Mouse (Mus musculus) heart, postnatal 36 days (tissue): ENCODE data around the gene Nt5c. TPM values are rescaled to one million over a fixed set of nuclear protein-coding genes. Genes with fewer than 3 reads are reported as not detected.
"Not testable (repeated sequence)": the region's sequence is repeated elsewhere in the genome, so short reads cannot be mapped to it uniquely, and the experiment has no call there.

Source experiments
- DNase-seq, 2 experiments: peaks; one replicate each; pipeline ENCODE4 v3.0.0; 2021 to 2022
- intact Hi-C: fragments of 180-260 bp; cut with DNase I; formaldehyde crosslinking; loops from one replicate; pipeline ENCODE4 v1.15.1; 2025
- total RNA-seq, 2 experiments: library from RNA; stranded (reverse); gene quantifications; 2 replicates each; pipeline ENCODE4 v1.2.3; 2021

Gene Nt5c
- total RNA-seq, 2 experiments from 2014 or later = 13.1 to 14.2 TPM

GRCm38 (mm10) chr11:115475758-115476237, 15.9 kb downstream of the Nt5c start:
- intact Hi-C loops = no loop called here
- no peak for DNase-seq

- intact Hi-C loops = no loop called here
Observed at GRCm38 (mm10) chr11:115475025-115475757, 16.5 kb downstream of the Nt5c start, which contains the start of gene Armc7. TSS of gene Armc7 (plus strand) at chr11:115475667.

GRCm38 (mm10) chr11:115473626-115474275, 17.9 kb downstream of the Nt5c start:
- DNase-seq = peak; percentile 94 to 99
- intact Hi-C loops = loop anchor here (1.0 kb wide), 2 partner anchors 45 to 115 kb away; no protein-coding TSS in a partner anchor

More at GRCm38 (mm10) chr11:115475025-115475757, 16.5 kb downstream of the Nt5c start, which contains the start of gene Armc7:
- peak; percentile 95 to 96 for DNase-seq

- intact Hi-C loops = no loop called here
- no peak for DNase-seq
Observed at GRCm38 (mm10) chr11:115472183-115472582, 19.5 kb downstream of the Nt5c start.

- DNase-seq = no peak
- intact Hi-C loops = loop anchor here (10.0 kb wide), 1 partner anchor 262 kb away; no protein-coding TSS in a partner anchor
Observed at GRCm38 (mm10) chr11:115467217-115467618, 24.4 kb downstream of the Nt5c start.

- intact Hi-C loops = loop anchor here (10.0 kb wide), 1 partner anchor 260 kb away; no protein-coding TSS in a partner anchor
- DNase-seq = no peak
Observed at GRCm38 (mm10) chr11:115464851-115465250, 26.8 kb downstream of the Nt5c start.

- intact Hi-C loops = loop anchor here (10.0 kb wide), 1 partner anchor 259 kb away; no protein-coding TSS in a partner anchor
- DNase-seq = no peak
Observed at GRCm38 (mm10) chr11:115463397-115463796, 28.3 kb downstream of the Nt5c start.

GRCm38 (mm10) chr11:115462243-115462891, 29.3 kb downstream of the Nt5c start, which contains the start of gene Slc16a5:
TSS of gene Slc16a5 (plus strand) at chr11:115462474.
- no peak for DNase-seq
- intact Hi-C loops = loop anchor here (10.0 kb wide), 1 partner anchor 258 kb away; no protein-coding TSS in a partner anchor

GRCm38 (mm10) chr11:115461846-115462242, 29.8 kb downstream of the Nt5c start:
- no peak for DNase-seq

GRCm38 (mm10) chr11:115460976-115461375, 30.7 kb downstream of the Nt5c start:
- intact Hi-C loops = loop anchor here (10.0 kb wide), 1 partner anchor 256 kb away; no protein-coding TSS in a partner anchor
- DNase-seq = no peak

More at GRCm38 (mm10) chr11:115461846-115462242, 29.8 kb downstream of the Nt5c start:
- intact Hi-C loops = loop anchor here (10.0 kb wide), 1 partner anchor 257 kb away; no protein-coding TSS in a partner anchor

- intact Hi-C loops = no loop called here
- DNase-seq = no peak
Observed at GRCm38 (mm10) chr11:115457405-115457804, 34.3 kb downstream of the Nt5c start.

- intact Hi-C loops = no loop called here
- DNase-seq = no peak
Observed at GRCm38 (mm10) chr11:115456182-115456581, 35.5 kb downstream of the Nt5c start.

- intact Hi-C loops = no loop called here
- no peak for DNase-seq
Observed at GRCm38 (mm10) chr11:115455619-115456018, 36.0 kb downstream of the Nt5c start.

- DNase-seq, intact Hi-C loops: not testable (repeated sequence)
Observed at GRCm38 (mm10) chr11:115454822-115455221, 36.8 kb downstream of the Nt5c start.

GRCm38 (mm10) chr11:115453306-115453705, 38.4 kb downstream of the Nt5c start:
- intact Hi-C loops = no loop called here
- no peak for DNase-seq

GRCm38 (mm10) chr11:115452281-115452860, 39.3 kb downstream of the Nt5c start:
- DNase-seq = no peak
- intact Hi-C loops = no loop called here

GRCm38 (mm10) chr11:115451781-115452241, 39.9 kb downstream of the Nt5c start:
- DNase-seq = no peak
- intact Hi-C loops = no loop called here

- intact Hi-C loops = no loop called here
- no peak for DNase-seq
Observed at GRCm38 (mm10) chr11:115450176-115450575, 41.5 kb downstream of the Nt5c start.

GRCm38 (mm10) chr11:115448998-115449397, 42.7 kb downstream of the Nt5c start:
- intact Hi-C loops = no loop called here
- DNase-seq = no peak

GRCm38 (mm10) chr11:115448075-115448474, 43.6 kb downstream of the Nt5c start:
- no peak for DNase-seq
- intact Hi-C loops = no loop called here
